Mouse (Mus musculus) kidney, postnatal 0 days (tissue): ENCODE data around the gene Itga9. TPM values are rescaled to one million over a fixed set of nuclear protein-coding genes. Genes with fewer than 3 reads are reported as not detected.

Experiments used
- ATAC-seq: fragments of 200-750 bp; cut with Nextera tagmentation; replicated peaks from 2 replicates; pipeline ENCODE4 v1.8.0; 2017; ENCODE audit warnings: low read depth, moderate number of reproducible peaks, moderate TSS enrichment, moderate library complexity; ENCODE audit not compliant: low FRiP score
- DNase-seq: peaks from one replicate; pipeline ENCODE4 v3.0.0-alpha.2; 2016; ENCODE audit warnings: low spot score
- H3K27ac ChIP-seq: fragments of 300-500 bp; sonication (generic); 2 replicates; pipeline ENCODE4 v1.5.1; 2014; ENCODE audit warnings: mild to moderate bottlenecking
- H3K27me3 ChIP-seq: fragments of 300-500 bp; sonication (generic); 2 replicates; pipeline ENCODE4 v1.6.1; 2014; ENCODE audit warnings: low read length, mixed read lengths; ENCODE audit not compliant: insufficient read depth
- H3K36me3 ChIP-seq: fragments of 300-500 bp; sonication (generic); 2 replicates; pipeline ENCODE4 v1.6.1; 2014; ENCODE audit warnings: low read length, mixed read lengths; ENCODE audit not compliant: insufficient read depth
- H3K4me1 ChIP-seq: fragments of 300-500 bp; sonication (generic); replicated peaks from 2 replicates; pipeline ENCODE4 v1.6.1; 2014; ENCODE audit warnings: antibody characterized with exemption, low read length, mixed read lengths; ENCODE audit not compliant: insufficient read depth
- H3K4me2 ChIP-seq: fragments of 300-500 bp; sonication (generic); 2 replicates; pipeline ENCODE4 v1.6.1; 2014; ENCODE audit warnings: mild to moderate bottlenecking, low read length, moderate library complexity, mixed read lengths
- H3K4me3 ChIP-seq: fragments of 300-500 bp; sonication (generic); replicated peaks from 2 replicates; pipeline ENCODE4 v1.5.1; 2014; ENCODE audit warnings: low read depth, low read length
- H3K9ac ChIP-seq: fragments of 300-500 bp; sonication (generic); 2 replicates; pipeline ENCODE4 v1.6.1; 2014; ENCODE audit warnings: low read depth, low read length
- H3K9me3 ChIP-seq: fragments of 300-500 bp; sonication (generic); replicated peaks from 2 replicates; pipeline ENCODE4 v1.6.1; 2016; ENCODE audit warnings: low read length, inconsistent platforms, mixed read lengths
- CTCF ChIP-seq: IDR thresholded peaks from 2 replicates; pipeline ENCODE4 v1.5.1; 2016; ENCODE audit warnings: antibody characterized with exemption, low read depth, mild to moderate bottlenecking, moderate library complexity
- WGBS: fragments of 180-500 bp; shearing (Covaris S2); extraction: QIAGEN DNeasy Blood & Tissue Kit; methylation state at CpG from one replicate; pipeline ENCODE4 v1.1.7; 2014; 5-methylcytosine and 5-hydroxymethylcytosine counted together
- polyA plus RNA-seq: library from polyadenylated mRNA; unstranded; fragments of >200 nt; fragmentation: Nextera tagmentation; extraction: Ambion mirVana; gene quantifications from 2 replicates; pipeline ENCODE4 v1.2.1, GENCODE M21; 2015

Itga9 gene
- polyA plus RNA-seq, 1 experiment from 2014 or later: 23.2 TPM

DNA sequence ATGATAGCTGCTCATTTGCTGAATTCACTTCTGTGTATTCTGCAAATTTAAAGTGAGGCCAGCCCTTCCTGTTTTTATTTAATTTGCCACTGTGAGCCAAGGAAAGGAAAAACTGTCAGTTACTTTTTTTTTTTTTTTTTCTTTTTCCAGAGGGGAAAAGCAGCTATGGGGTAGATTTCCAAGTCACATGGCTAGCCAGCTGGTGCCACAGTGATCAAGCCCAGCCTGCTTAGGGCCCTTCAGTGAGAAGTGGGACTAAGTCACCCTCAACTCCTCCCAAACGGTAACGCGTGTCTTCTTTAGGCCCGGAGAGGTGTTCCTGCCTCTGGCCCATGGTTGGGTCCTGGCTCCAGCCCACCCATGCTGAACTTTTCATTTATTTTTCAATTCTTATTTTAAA, 156.7 kb downstream of the Itga9 start:
- no peak overlapping the region for H3K9ac ChIP-seq
- no peak for TF ChIP-seq CTCF
- H3K27ac ChIP-seq: no peak overlapping the region
- H3K9me3 ChIP-seq: no peaks in the 10 kb centered on the region
- peaks cover 13% of the 10 kb centered on the region; the same call in 1 of the 2 replicates for H3K4me1 ChIP-seq
- H3K4me3 ChIP-seq: no peak overlapping the region
- ATAC-seq (no peak), DNase-seq (peak; percentile 39)
- WGBS: 70% methylated on average over 4 of the region's 4 CpGs
- no peaks in the 10 kb centered on the region for H3K36me3 ChIP-seq
- H3K4me2 ChIP-seq: no peak overlapping the region
- H3K27me3 ChIP-seq: no peaks in the 10 kb centered on the region

- DNase-seq: no peak
- no peak for ATAC-seq
- Histone ChIP-seq H3K4me2 (no peak overlapping the region), H3K4me1 (peaks cover 13% of the 10 kb centered on the region; the same call in 1 of the 2 replicates), H3K4me3 (no peak overlapping the region), H3K9me3 (no peaks in the 10 kb centered on the region), H3K9ac (no peak overlapping the region), H3K27ac (no peak overlapping the region), H3K27me3 (no peaks in the 10 kb centered on the region), H3K36me3 (no peaks in the 10 kb centered on the region)
- 77% methylated on average over 3 of the region's 3 CpGs for WGBS
- TF ChIP-seq CTCF: no peak
Measured at GRCm38 (mm10) chr9:118763646-118764045, 157.2 kb downstream of the Itga9 start.

DNA sequence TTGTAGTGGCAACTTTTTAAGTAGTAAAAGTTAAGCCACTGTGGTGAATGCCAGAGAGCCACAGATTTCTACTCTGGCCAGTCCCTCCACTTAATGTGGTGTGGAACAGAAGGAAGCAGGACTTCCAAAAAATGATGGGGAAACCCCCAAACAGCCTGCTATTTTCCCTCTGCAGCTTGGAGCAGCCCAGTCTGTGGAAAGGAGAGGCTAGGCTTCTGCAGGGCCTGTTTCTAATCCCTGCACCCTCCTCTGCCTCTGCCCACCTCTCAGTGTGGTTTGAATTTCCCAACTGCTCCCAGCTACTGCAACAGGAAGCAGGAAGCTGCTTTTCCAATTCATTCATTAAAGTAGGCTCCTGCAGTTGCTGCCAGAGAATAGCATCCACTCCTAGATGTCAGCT, 158.6 kb downstream of the Itga9 start:
- Histone ChIP-seq H3K9me3 (no peaks in the 10 kb centered on the region), H3K4me2 (no peak overlapping the region), H3K27me3 (no peaks in the 10 kb centered on the region), H3K4me1 (peaks cover 13% of the 10 kb centered on the region; the same call in 1 of the 2 replicates), H3K9ac (no peak overlapping the region), H3K36me3 (no peaks in the 10 kb centered on the region), H3K4me3 (no peak overlapping the region), H3K27ac (no peak overlapping the region)
- TF ChIP-seq CTCF: no peak
- ATAC-seq (no peak), DNase-seq (no peak)

DNA sequence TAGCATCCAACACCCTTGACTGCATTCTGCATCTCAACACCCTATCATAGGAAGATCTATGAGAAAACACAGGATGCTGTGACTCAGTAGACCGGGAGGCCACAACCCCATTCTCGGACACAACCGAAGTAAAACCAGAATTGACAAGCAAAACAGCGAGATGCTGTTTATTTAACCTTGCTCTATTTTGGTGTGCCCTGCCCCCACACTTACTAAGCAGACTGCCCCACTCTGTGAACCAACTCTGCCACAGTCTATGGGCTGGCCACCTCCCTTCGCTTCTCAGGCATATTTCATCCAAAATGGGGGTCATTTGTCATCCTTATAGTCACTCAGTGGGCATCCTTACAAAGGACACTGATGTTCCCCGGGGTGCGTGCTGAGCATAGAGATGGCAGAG, 160.5 kb downstream of the Itga9 start:
- Histone ChIP-seq H3K4me2 (no peak overlapping the region), H3K36me3 (no peaks in the 10 kb centered on the region), H3K9me3 (no peaks in the 10 kb centered on the region), H3K27ac (no peak overlapping the region), H3K4me3 (no peak overlapping the region), H3K9ac (no peak overlapping the region), H3K27me3 (no peaks in the 10 kb centered on the region), H3K4me1 (peaks cover 11% of the 10 kb centered on the region; the same call in 1 of the 2 replicates)
- ATAC-seq: no peak
- TF ChIP-seq CTCF: no peak
- WGBS: 38% methylated on average over 7 of the region's 7 CpGs
- DNase-seq: no peak

DNA sequence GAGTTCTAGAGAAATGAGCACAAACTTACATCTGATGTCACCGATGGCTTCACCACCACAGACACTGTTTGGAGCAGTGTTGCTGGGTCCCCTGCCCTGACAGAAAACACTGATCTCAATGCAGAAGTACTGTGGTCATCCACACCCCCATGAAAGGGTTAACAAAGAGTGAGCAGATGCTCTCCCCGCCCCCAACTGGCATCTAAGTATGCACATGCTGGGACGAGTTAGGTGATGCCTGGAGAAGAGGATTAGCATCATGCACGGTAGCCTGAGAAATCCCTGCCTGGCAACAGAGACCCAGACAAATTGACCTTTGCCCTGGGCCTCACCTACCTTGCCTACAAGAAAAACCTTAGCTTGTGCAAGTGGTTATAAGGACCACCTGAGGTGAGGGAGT, 162.1 kb downstream of the Itga9 start:
- H3K9me3 ChIP-seq: no peaks in the 10 kb centered on the region
- H3K9ac ChIP-seq: no peak overlapping the region
- no peaks in the 10 kb centered on the region for H3K36me3 ChIP-seq
- no peaks in the 10 kb centered on the region for H3K27me3 ChIP-seq
- H3K27ac ChIP-seq: no peak overlapping the region
- no peak overlapping the region for H3K4me3 ChIP-seq
- 64% methylated on average over 4 of the region's 4 CpGs for WGBS
- no peak overlapping the region for H3K4me2 ChIP-seq
- peaks cover 7% of the 10 kb centered on the region; the same call in 1 of the 2 replicates for H3K4me1 ChIP-seq
- no peak for TF ChIP-seq CTCF
- no peak for DNase-seq
- no peak for ATAC-seq

DNA sequence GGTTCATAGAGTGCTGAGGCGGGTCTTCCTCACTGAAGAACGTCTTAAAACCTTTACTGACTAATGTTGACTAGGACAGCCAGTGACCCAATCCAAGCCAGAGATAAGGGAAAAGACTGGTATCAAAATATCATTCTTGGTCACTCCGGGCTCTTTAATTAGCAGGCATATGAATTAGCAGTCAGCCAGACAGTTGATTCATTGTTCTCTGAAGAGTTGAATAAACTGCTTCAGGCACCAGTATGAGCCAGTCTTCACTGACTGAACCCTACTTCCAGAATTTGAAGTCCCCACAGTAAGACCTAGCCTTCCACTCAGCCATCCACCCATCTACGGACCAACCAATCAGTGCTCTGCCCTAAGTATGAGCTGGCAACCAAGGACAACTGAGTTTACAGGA, 163.9 kb downstream of the Itga9 start:
- Histone ChIP-seq H3K27me3 (no peaks in the 10 kb centered on the region), H3K36me3 (0 out of 2 replicates have a peak, but pooled peaks cover 5% of the 10 kb centered on the region), H3K4me2 (no peak overlapping the region), H3K9ac (no peak overlapping the region), H3K9me3 (no peaks in the 10 kb centered on the region), H3K4me3 (no peak overlapping the region), H3K4me1 (no peaks in the 10 kb centered on the region), H3K27ac (no peak overlapping the region)
- no peak for TF ChIP-seq CTCF
- no peak for DNase-seq
- 72% methylated on average over 4 of the region's 4 CpGs for WGBS
- ATAC-seq: no peak

- WGBS: 80% methylated on average over 6 of the region's 6 CpGs
- H3K27me3 ChIP-seq: no peaks in the 10 kb centered on the region
- no peak overlapping the region for H3K27ac ChIP-seq
- ATAC-seq (no peak), DNase-seq (no peak)
- H3K9me3 ChIP-seq: no peaks in the 10 kb centered on the region
- no peaks in the 10 kb centered on the region for H3K4me1 ChIP-seq
- H3K9ac ChIP-seq: no peak overlapping the region
- H3K36me3 ChIP-seq: 0 out of 2 replicates have a peak, but pooled peaks cover 8% of the 10 kb centered on the region
- H3K4me2 ChIP-seq: no peak overlapping the region
- H3K4me3 ChIP-seq: no peak overlapping the region
- no peak for TF ChIP-seq CTCF
Measured at GRCm38 (mm10) chr9:118774676-118775075, 168.2 kb downstream of the Itga9 start.
